Mouse (Mus musculus) layer of hippocampus, adult 9-11 months (tissue): ENCODE measurements at regions not wholly inside any gene's neighbourhood (a gene's known extent, or its start where the extent isn't known, plus 50 kb on each side); places are given as distances from the start of the nearest gene placed in this dataset.

Source experiments
- DNase-seq: peaks from one replicate; pipeline ENCODE4 v3.0.0; 2022

DNA sequence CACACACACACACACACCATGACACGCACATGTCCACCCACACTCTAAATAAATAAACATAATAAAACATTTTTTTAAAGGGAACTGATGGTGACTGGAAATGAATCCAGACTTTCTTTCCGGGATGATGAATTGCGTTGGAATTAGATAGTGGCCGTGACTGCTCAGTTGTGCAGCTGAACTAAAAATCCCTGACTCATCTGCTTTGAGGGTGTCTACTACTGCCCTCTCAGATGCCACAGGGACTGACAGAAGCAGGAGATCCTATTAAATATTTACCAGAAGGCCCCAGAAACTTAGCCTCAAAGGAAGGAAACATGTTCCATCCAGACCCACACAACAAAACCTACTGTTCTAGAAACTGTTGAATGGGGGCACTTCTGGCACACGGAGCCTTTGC, 65.7 kb downstream of the Polr2m start:
- DNase-seq = no peak

DNA sequence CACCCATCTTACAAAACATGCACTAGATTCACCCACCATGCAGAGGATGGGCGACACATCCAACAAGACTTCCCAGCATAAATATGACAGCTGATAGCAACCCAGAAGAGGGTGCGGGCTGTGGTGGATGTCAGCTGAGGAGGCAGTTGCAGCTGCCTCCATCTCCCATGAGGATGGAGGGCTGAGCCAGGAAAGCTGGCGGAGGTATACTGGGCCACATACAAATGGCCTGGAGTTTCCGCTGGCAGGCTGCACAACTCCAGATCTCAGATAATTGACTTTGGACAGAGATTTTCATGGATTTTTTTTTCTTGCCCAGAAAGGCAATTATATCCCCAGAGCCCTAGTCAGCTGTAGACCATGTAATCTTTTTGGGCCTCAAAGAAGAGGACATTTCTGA, 67.2 kb downstream of the Polr2m start:
- DNase-seq = no peak

DNA sequence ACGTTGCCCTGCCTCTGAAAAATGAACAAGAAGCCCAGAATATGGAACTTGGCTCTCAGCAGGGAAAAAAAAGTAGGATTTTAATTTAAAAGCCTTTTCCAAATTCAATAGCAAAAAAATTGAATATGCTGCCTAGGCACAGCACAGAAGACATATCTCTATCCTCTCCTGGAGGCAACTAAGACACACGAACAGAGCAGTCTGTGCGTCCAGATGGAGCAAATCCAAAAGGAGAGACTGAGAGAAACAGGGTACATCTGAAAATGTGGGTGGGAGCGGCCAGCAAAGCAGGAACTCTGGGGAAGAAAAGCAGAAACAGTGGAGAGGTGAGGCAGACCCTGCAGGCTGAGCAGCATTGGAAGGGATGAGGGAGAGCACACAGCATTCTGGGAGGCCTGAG, 68.5 kb downstream of the Polr2m start:
- peak; percentile 24 for DNase-seq

DNA sequence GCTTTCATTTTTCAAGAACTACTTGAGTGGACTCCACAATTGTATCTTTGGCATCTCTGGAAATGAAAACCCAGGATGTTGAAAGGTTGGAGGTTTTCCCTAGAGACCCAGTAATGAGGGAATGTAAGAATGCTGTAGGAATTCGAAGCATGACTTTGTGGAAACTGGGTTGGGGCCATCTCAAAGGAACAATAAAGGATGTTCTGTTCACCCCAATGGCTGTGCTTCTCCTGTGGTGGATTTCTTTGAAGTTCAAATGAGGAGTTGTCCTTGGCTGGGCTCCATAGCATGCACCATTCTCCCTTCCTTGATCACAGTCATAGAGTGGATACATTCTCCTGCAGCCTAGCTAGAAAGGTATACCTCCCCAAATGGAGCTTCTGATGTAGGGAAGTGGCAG, 74.6 kb downstream of the Polr2m start:
- no peak for DNase-seq

- DNase-seq = no peak
Measured at GRCm38 (mm10) chr9:71409925-71410324, 75.8 kb downstream of the Polr2m start.

DNA sequence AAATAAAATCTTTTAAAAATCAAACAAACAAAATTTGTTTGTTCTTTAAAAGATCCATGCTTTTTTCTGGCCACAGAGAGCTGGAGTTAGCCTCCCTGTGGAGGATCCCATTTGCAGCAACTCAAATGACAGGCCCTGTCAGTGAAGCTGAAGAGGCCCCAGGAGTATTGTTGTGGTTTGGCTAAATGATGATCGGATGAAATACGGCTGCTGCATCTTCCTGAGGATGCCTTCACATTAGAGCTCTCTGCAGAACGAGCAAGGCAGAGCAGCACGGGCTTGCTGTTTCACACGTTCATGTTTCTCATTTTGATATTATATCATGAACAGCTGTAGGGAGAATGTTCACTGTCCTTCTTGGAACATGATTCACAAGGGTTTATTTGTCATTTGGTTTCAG, 76.8 kb downstream of the Polr2m start:
- DNase-seq = no peak

DNA sequence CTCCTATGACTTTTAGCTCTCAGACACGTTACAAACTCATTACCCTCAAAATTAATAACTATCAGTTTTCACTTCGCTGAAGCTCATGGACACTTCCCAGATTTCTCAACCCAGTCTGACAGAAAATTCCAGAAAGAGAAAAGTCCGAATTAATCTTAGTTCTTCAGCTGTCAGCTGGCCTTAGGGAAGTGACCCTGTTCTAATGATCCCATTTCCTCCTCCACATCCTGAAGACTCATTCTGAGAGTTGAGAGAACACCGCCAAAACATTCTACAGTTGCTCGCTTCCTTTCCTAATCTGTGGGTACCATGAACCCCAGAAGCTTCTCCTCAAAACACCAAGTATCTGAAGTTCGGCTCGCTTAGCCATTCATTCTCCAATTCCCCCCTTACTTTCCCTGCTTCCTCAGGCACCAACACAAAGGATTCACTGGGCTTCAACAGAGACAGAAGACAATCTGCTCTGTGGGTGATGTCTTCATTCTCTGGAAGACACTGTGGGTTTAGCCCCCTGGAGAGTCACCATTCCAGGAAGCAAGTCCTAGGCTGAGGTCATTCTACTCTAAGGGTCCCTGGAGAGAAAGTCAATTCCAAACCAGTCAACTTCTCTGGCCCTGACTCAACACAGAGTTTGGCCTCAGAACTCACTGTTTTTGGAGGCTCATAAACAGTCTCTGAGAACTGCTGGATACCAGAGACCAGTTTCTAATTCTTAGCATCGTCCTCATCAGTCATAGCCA, 81.2 kb downstream of the Polr2m start:
- no peak for DNase-seq

DNA sequence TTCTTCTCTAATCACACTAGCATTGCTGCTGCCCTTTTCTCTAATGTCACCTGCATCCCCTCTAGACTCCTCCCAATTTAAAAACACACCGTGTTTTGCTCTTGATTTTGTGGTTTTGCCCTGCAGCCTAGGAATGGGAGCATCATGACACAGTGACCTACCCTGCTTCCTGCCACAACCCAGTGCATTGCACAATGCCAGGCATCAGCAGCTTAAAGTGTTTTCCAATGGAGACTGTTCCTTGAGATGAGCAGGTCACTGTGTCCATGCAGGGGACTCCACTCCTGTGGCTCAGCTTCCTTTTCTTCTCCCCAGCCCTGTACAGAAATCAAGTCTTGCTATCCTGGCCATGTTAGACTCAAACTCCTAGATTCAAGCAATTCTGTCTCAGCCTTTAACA, 84.1 kb downstream of the Polr2m start:
- DNase-seq = no peak

GRCm38 (mm10) chr9:71399346-71399745, 86.4 kb downstream of the Polr2m start:
- no peak for DNase-seq

DNA sequence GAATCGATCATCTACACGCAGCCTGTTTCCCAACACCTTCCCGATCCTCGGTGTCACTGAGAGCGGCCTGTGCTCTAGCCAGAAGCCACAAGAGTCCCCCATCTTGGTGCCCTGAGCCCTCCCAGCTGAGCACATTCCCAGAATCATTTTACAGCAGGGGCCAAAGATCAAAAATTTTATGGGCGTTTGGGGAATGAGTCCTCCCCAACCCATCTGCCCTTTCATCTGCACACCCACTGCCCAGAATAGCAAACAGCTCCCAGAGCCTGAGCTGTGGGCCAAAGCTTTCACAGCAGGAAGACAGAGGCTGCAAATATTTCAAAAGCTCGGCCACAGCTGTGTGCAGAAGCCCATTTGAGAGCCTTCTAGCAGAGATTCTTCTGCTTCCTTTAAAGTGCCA, 89.0 kb downstream of the Polr2m start:
- peak; percentile 4 for DNase-seq

DNA sequence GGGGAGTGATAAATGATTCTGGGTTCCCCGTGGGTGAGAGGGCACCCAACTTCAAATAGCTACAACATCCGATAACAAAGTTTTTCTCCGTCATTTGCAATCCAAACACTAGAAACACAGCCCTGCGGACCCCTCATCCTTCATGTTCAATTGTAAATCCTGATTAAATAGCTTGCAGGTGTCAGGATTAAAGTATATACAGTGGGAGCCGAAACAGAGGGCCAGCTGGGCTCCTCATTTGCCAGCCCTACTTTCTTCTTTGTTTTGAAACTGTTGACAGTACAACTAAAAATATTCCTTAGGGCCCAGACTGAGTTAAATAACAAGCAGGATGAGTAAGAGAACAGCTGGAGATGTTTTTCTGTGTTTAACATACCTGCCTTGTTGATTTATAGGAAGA, 95.5 kb downstream of the Polr2m start:
- no peak for DNase-seq

GRCm38 (mm10) chr9:71387426-71387825, 98.3 kb downstream of the Polr2m start:
- no peak for DNase-seq

- no peak for DNase-seq
Measured at GRCm38 (mm10) chr9:71383901-71384300, 101.8 kb downstream of the Polr2m start.

GRCm38 (mm10) chr9:71379731-71380250, 105.9 kb downstream of the Polr2m start:
- DNase-seq = no peak

- no peak for DNase-seq
Measured at GRCm38 (mm10) chr9:71369760-71370159, 116.0 kb downstream of the Polr2m start.

GRCm38 (mm10) chr9:71369202-71369601, 116.5 kb downstream of the Polr2m start:
- DNase-seq = no peak

- DNase-seq = no peak
Measured at GRCm38 (mm10) chr9:71366573-71366972, 119.2 kb downstream of the Polr2m start.

DNA sequence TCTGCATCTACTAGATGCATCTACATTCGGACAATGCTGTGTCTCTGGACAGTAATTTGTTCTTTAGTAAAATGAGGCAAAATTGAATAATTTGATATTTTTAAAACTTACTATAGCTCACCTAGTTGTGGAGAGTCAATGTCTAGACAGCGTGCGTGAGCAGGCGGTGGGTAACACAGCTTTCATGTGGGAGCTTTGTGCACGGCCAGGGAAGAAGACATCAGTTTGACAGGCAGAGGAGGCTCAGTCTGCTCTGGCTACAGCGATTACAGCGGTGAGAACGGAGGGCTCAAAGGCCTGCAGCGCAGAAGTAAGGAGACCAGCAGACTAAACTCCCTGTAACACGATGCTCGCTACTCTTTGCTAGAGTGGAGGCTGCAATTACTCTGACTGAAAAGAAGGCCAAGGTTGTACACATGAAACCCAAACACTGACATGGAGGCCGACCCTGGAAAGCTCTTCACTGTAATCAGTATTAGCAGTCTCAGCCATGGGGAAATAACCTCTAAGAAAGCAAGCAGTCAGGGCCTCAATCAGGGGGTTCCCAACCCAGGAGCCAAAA, 120.5 kb downstream of the Polr2m start:
- DNase-seq = no peak

DNA sequence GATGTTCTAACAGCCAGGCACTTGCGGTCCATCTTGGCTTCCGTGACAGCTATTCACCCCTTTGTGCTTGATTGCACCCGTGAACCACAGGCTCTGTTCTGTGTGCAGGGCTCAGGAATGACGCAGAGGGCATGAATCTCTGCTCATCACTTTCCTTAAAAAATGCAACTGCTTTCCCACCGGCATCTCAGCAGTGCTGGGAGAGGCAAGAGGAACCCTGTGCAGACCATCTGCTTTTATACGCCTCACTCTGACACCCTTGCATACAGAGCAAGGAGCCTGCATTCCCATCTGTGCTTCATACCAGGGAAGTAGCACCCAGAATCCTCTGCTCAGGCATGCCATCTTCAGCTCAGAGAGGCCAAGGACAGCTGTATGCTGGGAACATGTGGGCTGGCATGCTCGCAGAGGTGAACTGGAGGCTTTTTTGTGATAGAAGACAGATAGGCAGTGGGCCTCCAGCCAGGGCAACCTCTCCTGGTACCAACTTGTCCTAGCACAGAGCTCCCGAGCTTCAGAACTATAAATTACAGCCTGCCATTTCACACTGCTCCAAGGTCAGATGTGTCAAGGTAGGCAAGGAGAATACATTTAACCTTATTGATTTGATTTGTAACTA, 121.6 kb downstream of the Polr2m start:
- peak; percentile 42 for DNase-seq

DNA sequence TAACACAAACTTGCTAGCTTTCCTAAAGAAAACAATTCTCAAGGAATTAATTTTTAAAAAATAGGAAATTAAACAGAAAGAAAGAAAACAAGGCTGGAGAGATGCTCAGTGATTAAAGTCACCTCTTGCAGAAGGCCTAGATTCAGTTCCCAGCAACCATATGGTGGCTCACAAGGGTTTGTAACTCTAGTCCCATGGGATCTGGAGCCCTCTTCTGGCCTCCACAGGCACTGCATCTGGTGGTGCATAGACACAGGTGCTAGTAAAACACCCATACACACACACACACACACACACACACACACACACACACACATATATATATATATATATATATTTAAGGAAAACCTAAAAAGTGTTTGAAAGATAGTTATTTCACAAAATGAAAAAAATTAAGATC, 123.3 kb downstream of the Polr2m start:
- DNase-seq = no peak

DNA sequence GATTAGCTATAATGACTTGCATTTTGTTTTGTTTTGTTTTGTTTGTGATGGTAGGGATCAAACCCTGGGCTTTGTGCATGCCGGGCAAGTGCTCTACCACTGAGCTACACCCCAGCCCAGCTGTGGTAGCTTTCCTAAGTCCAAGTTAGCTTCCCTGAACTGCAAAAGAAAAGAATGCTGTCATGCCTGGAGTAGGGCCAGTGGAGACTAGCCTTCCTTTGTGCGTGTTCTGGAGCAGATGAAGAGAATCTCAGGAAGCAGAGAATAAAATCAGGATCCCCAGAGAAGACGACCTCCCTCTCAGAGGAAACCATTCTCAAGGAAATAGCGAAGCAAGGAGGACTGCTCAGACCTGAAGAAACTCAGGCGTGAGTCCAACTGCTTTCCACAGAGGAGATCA, 123.8 kb downstream of the Polr2m start:
- no peak for DNase-seq

DNA sequence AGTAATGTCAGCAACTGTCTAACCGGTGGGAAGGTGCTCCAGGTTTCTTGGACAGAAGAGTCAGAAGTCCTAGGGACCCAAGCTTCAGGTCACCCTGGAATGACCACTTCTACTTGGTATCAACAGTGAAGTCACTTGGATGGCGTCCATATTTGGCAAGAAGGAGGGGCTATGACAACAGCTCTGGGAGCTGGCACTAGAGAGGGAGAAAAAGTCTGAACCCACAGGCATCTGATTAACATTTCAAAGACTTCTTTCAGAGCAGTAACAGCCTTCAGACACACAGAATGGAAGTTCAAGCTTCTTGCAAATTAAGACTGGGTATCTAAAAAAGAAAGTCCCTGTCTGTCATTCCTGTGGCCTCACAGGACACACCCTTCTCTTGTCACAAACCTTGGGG, 124.4 kb downstream of the Polr2m start:
- DNase-seq = no peak

- no peak for DNase-seq
Measured at GRCm38 (mm10) chr9:71360676-71361075, 125.1 kb downstream of the Polr2m start.

DNA sequence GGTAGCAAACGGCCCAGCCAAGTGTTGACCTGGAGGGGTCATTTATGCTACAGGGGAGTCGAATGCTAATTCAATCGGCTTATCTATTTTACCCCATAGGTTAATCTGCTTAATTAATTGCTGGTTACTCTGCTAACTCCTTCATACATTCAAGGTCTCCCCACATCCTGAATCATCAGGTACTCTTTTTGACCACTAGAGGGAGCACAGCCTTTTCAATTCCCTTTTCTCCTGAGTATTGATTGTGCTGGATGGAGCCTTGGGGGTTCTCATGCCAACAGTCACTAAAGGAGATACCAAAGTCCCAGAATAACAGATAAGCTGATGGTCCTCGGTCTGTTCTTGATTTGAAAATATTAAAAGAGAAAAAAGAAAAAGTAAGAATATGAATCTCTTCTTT, 126.8 kb downstream of the Polr2m start:
- DNase-seq = peak; percentile 6
